Mouse (Mus musculus) neural tube, embryonic 11.5 days (tissue): ENCODE data around the gene Poc1a. TPM values are rescaled to one million over a fixed set of nuclear protein-coding genes. Genes with fewer than 3 reads are reported as not detected.
A peak's percentile ranks its signal among the peaks of the same experiment; 100 is the strongest.

Experiments used
- ATAC-seq: fragments of 200-750 bp; cut with Nextera tagmentation; 2 replicates; pipeline ENCODE4 v1.8.0; 2017; ENCODE audit warnings: moderate number of reproducible peaks, mild to moderate bottlenecking, moderate TSS enrichment, moderate library complexity; ENCODE audit not compliant: insufficient read depth, low FRiP score, low TSS enrichment
- DNase-seq: peaks from one replicate; pipeline ENCODE4 v3.0.0-alpha.2; 2015; ENCODE audit warnings: low spot score
- H3K27ac ChIP-seq: fragments of 300-500 bp; sonication (generic); 2 replicates; pipeline ENCODE4 v1.5.1; 2014; ENCODE audit warnings: low read depth, mild to moderate bottlenecking, low read length
- H3K27me3 ChIP-seq: fragments of 300-500 bp; sonication (generic); 2 replicates; pipeline ENCODE4 v1.6.1; 2014; ENCODE audit warnings: mild to moderate bottlenecking, low read length, mixed read lengths; ENCODE audit not compliant: control insufficient read depth, insufficient read depth
- H3K36me3 ChIP-seq: fragments of 300-500 bp; sonication (generic); 2 replicates; pipeline ENCODE4 v1.6.1; 2014; ENCODE audit warnings: mild to moderate bottlenecking, low read length, moderate library complexity, mixed read lengths; ENCODE audit not compliant: control insufficient read depth, insufficient read depth
- H3K4me1 ChIP-seq: fragments of 300-500 bp; sonication (generic); 2 replicates; pipeline ENCODE4 v1.6.1; 2014; ENCODE audit warnings: low read length, mixed read lengths; ENCODE audit not compliant: control insufficient read depth, insufficient read depth
- H3K4me2 ChIP-seq: fragments of 300-500 bp; sonication (generic); 2 replicates; pipeline ENCODE4 v1.6.1; 2014; ENCODE audit warnings: low read depth, mild to moderate bottlenecking, moderate library complexity
- H3K4me3 ChIP-seq: fragments of 300-500 bp; sonication (generic); 2 replicates; pipeline ENCODE4 v1.5.1; 2014; ENCODE audit warnings: low read depth, low read length
- H3K9ac ChIP-seq: fragments of 300-500 bp; sonication (generic); 2 replicates; pipeline ENCODE4 v1.6.1; 2014; ENCODE audit warnings: mild to moderate bottlenecking, low read length
- H3K9me3 ChIP-seq: fragments of 300-500 bp; sonication (generic); 2 replicates; pipeline ENCODE4 v1.6.1; 2016; ENCODE audit warnings: low read length; ENCODE audit not compliant: control insufficient read depth
- WGBS: fragments of 180-500 bp; shearing (Covaris S2); extraction: QIAGEN DNeasy Blood & Tissue Kit; methylation state at CpG from one replicate; pipeline ENCODE4 v1.1.7; 2014; 5-methylcytosine and 5-hydroxymethylcytosine counted together
- polyA plus RNA-seq: library from polyadenylated mRNA; unstranded; fragments of >200 nt; fragmentation: Nextera tagmentation; extraction: Ambion mirVana; gene quantifications from 2 replicates; pipeline ENCODE4 v1.2.1, GENCODE M21; 2014

Gene Poc1a
- polyA plus RNA-seq, 1 experiment from 2014 or later, result 26.6 TPM

DNA sequence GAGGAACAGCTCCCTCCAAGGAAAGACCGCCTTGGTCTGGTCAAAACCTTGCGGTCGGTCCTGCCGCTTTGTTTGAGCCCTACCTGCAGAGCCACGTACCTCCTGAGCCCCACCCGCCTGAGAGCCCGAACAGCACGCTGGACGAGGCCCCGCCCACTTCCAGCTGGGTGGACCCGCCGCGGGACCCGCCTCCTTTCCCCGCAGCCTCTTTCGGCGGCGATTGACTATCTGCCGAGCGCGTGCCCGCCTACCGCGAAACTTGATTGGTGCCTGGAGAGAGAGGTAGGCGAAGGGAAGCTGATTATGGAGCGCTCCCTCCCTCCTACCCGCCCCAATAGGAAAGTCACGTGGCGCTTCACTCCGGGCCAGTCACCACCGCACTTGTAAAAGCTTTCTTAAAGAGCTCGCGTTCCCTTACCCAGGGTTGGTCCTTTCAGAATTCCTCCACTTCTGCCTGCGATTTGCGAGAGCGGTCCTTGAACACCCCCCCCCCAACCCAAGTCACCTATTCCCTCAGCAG is 86.8 kb downstream of the Poc1a start:
- H3K9me3 ChIP-seq, result no peaks in the 10 kb centered on the region
- H3K36me3 ChIP-seq, result peaks cover 4% of the 10 kb centered on the region; the same call in 1 of the 2 replicates
- H3K9ac ChIP-seq, result peak overlapping the region; percentile 87
- peak overlapping the region; percentile 89 for H3K4me3 ChIP-seq
- no peaks in the 10 kb centered on the region for H3K27me3 ChIP-seq
- DNase-seq (peak; percentile 97), ATAC-seq (peak; percentile 91)
- WGBS, result under 1% methylated on average over 36 of the region's 36 CpGs
- peaks cover 29% of the 10 kb centered on the region for H3K4me1 ChIP-seq
- peak overlapping the region; percentile 83 for H3K4me2 ChIP-seq
- H3K27ac ChIP-seq, result peak overlapping the region; percentile 89

DNA sequence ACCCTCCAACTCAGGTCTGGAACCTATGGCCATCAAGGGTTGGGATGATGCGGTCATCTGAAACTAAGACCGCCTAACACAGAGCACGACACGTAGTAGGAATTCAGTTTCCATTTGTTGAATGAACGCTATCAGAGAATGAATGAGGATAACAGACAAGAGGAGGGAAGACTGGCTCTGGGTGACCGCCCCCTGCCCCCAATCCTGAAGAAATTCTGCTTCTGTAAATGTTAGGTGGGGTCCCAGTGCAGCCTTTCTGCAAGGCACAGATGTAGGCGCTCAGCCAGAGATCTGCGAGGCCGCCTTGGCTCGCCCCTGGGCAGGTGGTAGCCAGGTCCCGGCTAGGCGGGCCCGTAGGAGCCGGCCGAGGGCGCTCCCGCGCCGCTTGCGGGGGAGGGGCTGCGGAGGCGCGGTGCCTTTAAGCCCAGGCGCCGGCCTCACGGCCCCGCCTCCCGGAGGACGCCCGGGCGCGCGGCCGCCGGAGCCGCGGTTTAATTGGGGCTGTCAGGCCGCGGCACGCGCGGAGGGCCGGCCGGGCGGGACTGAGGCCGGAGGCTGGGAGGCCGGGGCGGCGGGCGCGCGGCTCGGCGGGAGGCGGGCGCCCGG is 87.4 kb downstream of the Poc1a start, which contains the start of gene Dusp7:
Dusp7 (plus strand) TSS at position 521 of the 606 bp plus-strand sequence.
- Histone ChIP-seq H3K27me3 (no peaks in the 10 kb centered on the region), H3K36me3 (peaks cover 6% of the 10 kb centered on the region), H3K27ac (peak within 1 kb of the TSS; percentile 89), H3K4me2 (peak within 1 kb of the TSS; percentile 83), H3K4me1 (peaks cover 31% of the 10 kb centered on the region), H3K9me3 (no peaks in the 10 kb centered on the region), H3K9ac (peak within 1 kb of the TSS; percentile 87), H3K4me3 (peak within 1 kb of the TSS; percentile 89)
- peak; percentile 78 for ATAC-seq
- WGBS, result 1% methylated on average over 49 of the region's 57 CpGs
- DNase-seq, result peak; percentile 90

DNA sequence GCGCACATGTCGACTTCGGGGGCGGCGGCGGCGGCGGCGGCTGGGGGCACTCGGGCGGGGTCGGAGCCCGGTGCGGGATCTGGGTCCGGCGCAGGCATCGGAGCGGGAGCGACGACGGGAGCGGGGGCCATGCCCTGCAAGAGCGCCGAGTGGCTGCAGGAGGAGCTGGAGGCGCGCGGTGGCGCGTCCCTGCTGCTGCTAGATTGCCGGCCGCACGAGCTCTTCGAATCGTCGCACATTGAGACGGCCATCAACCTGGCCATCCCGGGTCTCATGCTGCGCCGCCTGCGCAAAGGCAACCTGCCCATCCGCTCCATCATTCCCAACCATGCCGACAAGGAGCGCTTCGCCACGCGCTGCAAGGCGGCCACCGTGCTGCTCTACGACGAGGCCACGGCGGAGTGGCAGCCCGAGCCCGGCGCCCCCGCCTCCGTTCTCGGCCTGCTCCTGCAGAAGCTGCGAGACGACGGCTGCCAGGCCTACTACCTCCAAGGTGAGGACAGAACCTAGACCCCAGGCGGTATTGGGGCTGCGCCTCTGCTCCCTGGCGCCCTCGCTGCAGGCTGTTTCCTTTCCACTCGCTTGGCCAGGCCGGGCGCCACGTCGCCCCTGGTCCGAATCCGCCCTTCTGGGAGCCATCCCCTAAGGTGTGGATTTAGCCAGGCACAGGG is 88.1 kb downstream of the Poc1a start:
- no peaks in the 10 kb centered on the region for H3K9me3 ChIP-seq
- peak overlapping the region; percentile 89 for H3K4me3 ChIP-seq
- DNase-seq (peak; percentile 79), ATAC-seq (peak; percentile 10)
- peaks cover 9% of the 10 kb centered on the region for H3K36me3 ChIP-seq
- H3K9ac ChIP-seq, result peak overlapping the region; percentile 87
- peak overlapping the region; percentile 83 for H3K4me2 ChIP-seq
- peak overlapping the region; percentile 89 for H3K27ac ChIP-seq
- under 1% methylated on average over 54 of the region's 72 CpGs for WGBS
- peaks cover 31% of the 10 kb centered on the region for H3K4me1 ChIP-seq
- H3K27me3 ChIP-seq, result no peaks in the 10 kb centered on the region

DNA sequence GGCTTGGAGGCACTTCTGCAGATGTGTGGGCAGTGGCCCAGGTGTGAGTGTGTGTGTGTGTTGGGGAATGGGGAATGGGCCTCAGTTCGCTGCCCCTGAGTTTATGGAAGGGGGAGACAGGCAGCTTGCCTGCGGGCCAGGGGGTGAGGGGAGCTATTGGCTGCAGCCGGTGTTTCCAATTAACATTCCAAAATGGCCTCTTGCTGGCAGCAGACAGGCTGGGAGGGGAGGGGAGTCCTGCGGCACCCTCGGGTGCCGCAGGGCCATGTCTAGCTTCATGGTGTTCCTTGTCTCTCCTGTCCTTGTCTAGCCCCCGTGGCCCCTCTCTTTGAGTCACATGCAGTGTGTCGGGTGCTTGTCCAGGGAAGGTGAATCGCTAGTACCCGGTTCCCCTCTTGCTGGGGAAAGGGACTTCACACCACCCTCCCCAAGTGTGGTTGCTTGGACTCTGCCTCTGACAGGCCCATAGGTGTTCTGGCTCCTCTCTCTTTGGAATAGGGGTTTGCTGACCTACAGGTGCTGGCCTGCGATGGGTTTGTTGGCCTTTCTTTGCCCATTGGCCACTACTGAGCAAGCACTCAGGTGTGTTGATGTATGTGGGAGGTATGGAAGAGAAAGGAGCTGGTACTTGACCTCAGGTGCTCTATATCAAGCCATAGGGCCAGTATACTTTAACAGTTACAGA is 89.1 kb downstream of the Poc1a start:
- Histone ChIP-seq H3K4me2 (peak overlapping the region; percentile 83), H3K9me3 (no peaks in the 10 kb centered on the region), H3K27me3 (no peaks in the 10 kb centered on the region), H3K4me1 (peaks cover 31% of the 10 kb centered on the region), H3K4me3 (peak overlapping the region; percentile 89), H3K36me3 (peaks cover 10% of the 10 kb centered on the region), H3K9ac (peak overlapping the region; percentile 87), H3K27ac (no peak overlapping the region)
- ATAC-seq (no peak), DNase-seq (no peak)
- 7% methylated on average over 11 of the region's 11 CpGs for WGBS

DNA sequence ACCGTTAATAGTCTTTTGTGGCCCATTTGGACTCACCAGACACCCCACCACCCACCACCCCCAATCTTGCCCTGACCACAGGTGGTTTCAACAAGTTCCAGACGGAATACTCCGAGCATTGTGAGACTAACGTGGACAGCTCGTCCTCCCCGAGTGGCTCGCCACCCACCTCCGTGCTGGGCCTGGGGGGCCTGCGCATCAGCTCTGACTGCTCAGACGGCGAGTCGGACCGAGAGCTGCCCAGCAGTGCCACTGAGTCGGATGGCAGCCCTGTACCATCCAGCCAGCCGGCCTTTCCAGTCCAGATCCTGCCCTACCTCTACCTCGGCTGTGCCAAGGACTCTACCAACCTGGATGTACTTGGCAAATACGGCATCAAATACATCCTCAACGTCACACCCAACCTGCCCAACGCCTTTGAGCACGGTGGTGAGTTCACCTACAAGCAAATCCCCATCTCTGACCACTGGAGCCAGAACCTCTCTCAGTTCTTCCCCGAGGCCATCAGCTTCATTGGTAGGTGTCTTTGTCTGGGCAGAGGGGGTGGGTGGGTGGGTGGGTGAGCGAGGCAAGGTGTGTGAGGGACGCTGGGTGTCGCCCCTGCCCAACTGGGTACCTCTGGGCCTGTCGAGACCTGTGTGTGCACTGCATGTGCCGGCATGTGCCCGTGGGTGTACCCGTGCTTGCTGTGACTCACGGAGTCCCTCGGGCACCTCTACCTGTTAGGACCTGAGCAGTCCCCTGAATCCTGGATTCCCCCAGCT is 89.9 kb downstream of the Poc1a start:
- Histone ChIP-seq H3K4me3 (peak overlapping the region; percentile 89), H3K4me1 (peaks cover 31% of the 10 kb centered on the region), H3K9ac (no peak overlapping the region), H3K36me3 (peaks cover 10% of the 10 kb centered on the region), H3K27me3 (no peaks in the 10 kb centered on the region), H3K9me3 (no peaks in the 10 kb centered on the region), H3K4me2 (peak overlapping the region; percentile 83), H3K27ac (no peak overlapping the region)
- ATAC-seq, result no peak
- WGBS, result 86% methylated on average over 30 of the region's 30 CpGs
- no peak for DNase-seq

DNA sequence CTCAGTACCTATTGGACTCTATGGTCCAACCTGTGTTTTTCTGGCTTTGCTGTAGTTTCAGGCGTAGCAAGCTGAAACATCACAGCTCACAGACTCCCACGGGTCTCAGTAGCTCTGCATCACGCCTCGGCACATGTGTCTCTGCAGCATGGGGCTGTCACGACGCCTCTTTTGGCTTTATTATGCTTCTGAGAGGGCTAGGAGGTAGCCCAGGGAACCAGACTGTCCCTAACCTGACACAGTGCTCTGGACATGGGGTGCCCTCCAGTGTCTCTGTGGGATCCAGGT is 90.5 kb downstream of the Poc1a start:
- no peaks in the 10 kb centered on the region for H3K27me3 ChIP-seq
- no peak overlapping the region; the same call in 1 of the 2 replicates for H3K4me3 ChIP-seq
- peak overlapping the region; percentile 32 for H3K9ac ChIP-seq
- no peaks in the 10 kb centered on the region for H3K9me3 ChIP-seq
- peaks cover 31% of the 10 kb centered on the region for H3K4me1 ChIP-seq
- DNase-seq (no peak), ATAC-seq (no peak)
- 64% methylated on average over 6 of the region's 6 CpGs for WGBS
- H3K27ac ChIP-seq, result no peak overlapping the region
- peak overlapping the region; percentile 32 for H3K4me2 ChIP-seq
- H3K36me3 ChIP-seq, result peaks cover 10% of the 10 kb centered on the region

DNA sequence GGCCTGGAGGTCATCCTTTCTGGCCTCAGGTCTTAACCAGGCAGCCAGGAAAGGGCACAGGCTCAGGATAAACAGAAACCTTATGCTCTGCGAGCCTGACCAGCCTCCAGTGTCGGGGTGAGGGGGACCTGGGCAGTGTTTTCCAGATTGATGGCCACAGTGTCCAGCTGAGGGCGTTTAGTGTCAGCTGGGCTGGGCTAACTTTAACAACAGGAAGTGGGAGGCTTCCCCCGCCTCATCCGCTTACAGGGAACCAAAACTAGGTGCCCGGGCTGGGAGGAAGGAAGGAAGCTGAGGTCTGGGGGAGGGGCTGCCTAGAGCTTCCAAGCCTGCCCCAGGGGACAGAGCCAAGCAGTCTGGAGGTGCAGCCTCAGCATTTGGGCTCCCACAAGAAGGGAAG is 90.9 kb downstream of the Poc1a start:
- WGBS, result 15% methylated on average over 6 of the region's 6 CpGs
- Histone ChIP-seq H3K9ac (peak overlapping the region; percentile 32), H3K9me3 (no peaks in the 10 kb centered on the region), H3K4me2 (peak overlapping the region; percentile 32), H3K4me1 (peaks cover 31% of the 10 kb centered on the region), H3K27ac (no peak overlapping the region), H3K36me3 (peaks cover 10% of the 10 kb centered on the region), H3K27me3 (no peaks in the 10 kb centered on the region), H3K4me3 (no peak overlapping the region)
- DNase-seq (peak; percentile 24), ATAC-seq (no peak)
